Mouse (Mus musculus): ENCODE results near the gene Nox4.

Gene Nox4

DNA sequence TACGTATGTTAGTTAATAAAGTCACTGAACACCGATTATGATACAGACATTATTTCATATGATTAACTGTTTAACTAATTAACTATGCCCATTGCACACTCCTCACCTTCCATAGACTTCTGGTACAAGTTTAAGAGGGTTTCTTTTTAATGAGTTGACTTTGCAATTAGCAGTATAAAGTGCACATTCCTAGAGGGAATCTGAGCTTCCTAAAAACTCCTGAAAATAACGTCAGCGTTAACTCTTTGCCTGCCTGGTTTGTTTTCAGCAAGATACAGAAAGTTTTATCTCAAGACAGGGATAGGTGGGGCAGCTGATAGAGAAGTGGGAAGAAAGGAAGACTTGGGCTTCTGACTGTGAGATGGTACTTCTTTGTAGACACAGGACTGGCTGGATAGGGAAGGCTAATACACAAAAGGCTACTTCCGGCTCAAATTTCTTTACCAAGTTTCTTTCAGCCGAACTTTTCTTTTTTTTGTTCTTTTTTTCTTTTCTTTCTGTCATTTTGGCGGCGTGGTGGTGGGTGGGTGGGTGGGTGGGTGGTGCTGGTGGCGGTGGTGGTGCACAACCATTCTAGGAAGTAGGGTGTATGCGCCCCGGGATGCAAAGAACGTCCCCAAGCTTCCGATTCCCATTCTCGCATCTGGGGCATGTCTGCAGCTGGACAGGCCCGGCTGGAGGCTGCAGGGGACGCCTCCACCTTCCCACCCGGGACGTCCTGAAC lies at the start of gene Nox4:
TSS of gene Nox4 (plus strand) at position 241 of the 724 bp plus-strand sequence.
- DNase-seq = no peak

DNA sequence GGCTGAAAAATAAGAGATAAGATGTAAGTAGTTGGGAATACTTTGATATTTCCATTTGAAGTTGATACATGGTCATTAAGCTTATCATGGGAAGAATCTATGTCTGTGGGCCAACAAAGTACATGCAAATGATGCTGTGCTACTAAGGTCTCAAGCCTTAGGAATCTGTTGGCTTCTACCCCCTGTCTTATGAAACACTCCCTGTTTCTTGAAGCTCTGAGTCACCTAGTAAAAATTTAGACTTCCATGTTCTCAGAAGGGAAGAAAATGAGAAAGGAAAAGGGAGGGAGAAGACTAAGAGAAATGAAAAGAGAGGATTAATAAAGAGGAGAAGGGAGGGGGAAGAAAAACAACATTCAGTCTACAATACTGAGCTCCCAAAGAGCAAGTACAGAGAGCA lies 41.1 kb upstream of the Nox4 start:
- peak; percentile 22 for DNase-seq

DNA sequence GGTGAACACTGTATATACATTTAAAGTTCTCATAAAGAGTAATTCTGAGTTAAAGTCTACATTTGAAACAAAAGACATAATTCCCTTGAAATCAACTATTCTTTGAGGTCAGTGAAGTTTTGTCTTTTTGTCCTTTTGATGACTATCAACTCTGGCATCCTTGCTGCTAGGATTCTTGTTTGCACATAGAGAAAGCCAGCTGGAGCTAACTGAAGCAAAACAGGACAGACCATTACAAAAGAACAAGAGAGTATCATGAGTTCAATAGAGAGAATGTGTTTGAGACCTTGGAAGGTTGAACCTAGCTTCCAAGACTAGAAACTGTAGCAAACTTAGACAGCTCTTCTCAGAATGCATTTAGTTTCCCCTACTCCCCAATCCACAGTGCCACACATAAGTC lies 24.2 kb upstream of the Nox4 start:
- peak; percentile 10 for DNase-seq

DNA sequence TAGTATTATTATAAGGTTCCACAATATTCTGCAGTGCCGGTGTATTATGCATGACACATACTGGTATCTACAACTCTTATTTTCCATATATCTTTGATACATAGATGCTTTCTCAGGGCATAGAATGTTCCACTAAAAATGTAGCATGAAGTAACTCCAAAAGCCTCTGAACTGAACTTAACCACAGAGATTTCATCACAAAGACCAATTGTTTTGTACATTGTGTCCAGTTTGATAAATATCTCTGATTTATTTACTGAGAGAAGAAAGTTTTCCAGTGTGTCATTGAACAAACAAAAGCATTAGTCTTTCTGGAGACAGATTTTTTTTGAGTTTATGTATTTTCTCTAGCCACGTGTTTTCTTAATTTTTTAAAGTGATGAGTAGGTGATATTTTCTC lies 23.1 kb upstream of the Nox4 start:
- no peak for DNase-seq

DNA sequence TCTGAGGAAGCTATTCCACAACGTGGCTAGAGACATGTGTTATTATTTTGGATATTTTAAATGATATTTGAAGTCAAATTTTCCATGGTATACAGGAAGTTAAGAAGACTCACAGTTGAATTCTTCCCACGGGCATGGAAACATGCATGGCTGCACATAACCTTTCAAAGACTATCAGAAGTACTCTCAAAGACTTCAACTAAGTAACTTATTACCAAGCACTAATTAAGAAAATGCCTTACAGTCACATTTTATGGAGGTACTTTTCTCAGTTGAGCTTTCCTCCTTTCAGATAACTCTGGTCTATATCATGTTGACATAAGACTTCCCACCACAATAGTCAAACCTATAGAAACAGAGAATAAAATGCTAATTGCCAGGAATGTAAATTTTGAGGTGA lies 20.3 kb upstream of the Nox4 start:
- DNase-seq = no peak

DNA sequence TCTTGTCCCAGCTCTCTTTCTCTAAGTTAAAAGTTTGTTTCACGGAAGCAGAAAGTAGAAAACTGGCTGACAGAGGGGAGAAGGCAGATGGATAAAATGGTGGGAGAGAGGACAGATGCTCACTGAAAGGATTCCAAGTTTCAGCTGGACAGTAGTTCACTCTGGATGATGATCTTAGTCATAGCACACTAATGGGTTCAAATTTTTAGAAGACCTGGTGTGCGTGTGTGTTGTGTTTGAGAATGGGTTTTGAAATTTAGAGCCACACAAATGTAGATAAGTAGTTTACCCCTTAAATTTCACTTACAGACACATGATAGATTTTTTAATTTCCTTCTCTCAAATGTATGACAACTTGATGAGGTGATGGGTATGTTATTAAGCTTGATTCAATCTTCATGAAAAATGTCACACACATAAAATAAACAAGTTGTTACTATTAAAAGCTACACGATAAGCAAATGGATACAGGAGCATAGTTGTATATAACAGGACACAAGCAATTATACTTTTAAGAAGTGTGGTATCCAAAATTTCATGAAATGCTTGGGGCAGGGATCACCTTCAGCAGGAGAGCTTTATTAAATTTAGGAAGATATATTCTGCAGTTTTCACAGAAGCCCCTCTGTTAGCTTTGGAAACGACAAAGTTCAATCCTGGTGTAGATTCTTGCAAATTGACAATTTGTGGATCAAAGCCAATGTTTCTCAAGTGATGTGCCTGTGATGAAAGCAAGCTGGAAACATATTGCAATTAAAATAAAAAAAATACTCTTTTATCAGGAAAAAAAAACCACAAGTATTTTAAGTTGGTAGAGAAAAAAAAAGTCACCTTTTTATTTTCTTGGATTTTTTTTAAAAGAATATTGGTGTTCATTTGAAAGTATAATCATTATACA lies 18.6 kb upstream of the Nox4 start:
- peak; percentile 41 for DNase-seq

DNA sequence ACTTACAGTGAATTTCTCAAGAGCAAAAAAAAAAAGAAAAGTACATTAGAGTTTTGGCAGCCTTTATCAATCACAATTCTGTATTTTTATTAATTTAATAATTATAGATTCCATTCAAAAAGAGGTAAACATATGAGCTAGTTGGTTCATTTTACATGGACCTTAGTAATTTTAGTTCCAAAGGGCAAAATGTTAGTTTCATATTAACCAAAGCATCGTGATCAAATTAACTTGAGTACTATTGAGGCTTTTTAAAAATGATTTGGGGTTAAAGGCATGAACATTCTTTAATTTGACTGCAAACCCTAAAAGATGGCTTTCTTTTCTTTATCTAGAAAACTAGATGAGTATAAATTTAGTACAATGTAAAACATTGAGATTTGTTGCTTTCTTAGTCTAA lies 16.4 kb upstream of the Nox4 start:
- DNase-seq = no peak

DNA sequence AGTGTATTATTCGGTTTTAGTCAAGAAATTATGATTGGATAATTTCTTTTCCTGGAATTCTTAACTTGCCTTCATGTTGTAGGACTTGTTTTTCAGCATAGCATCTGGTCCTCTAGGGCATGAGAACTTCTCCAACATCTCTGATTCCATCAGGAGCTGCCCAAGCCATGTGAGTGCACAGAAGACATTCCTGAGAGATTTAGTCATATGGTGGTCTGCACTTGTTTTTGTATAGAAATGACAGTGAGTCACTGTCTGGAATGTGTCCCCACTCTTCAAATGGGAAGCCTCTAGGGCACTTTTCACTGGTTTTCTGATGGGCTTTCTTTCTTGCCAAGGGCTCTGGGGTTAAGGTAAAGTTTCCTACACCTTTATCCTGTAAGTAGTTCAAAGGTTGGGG lies 4.8 kb upstream of the Nox4 start:
- DNase-seq = no peak

DNA sequence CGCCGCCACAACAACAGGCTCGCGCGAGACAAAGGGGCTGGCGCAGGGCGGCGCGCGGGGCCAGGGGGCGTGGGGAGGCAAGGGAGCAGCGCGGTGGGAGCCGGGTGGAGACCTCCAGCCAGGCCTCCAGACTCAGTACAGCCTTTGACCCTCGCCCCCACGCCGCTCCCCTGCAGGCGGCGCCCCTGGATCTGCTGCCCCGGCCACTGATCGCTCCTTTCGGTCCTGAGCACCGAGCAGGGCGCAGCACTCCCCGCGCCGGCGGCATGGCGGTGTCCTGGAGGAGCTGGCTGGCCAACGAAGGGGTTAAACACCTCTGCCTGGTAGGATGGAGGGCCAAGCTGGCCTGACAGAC lies 661 bp downstream of the Nox4 start:
- peak; percentile 35 for DNase-seq

DNA sequence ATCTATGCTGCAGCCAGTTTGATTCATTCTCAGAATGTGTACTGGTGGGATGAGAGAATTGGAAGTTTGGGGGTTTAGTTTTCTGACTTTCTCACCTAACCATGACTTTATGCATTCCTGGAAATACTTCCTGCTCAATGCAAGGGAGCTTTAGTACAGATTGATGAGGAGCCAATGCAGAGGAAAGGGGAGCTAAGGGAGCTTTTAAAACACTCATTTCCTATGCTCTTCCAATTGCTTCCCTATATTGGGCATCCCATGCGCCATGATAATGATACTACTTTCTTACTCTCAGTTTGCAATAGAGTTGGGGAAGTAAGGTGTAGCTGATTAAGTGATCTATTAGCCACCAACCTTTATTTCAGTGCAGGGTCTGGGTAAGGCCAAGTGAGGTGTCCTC lies 1.0 kb downstream of the Nox4 start:
- no peak for DNase-seq

DNA sequence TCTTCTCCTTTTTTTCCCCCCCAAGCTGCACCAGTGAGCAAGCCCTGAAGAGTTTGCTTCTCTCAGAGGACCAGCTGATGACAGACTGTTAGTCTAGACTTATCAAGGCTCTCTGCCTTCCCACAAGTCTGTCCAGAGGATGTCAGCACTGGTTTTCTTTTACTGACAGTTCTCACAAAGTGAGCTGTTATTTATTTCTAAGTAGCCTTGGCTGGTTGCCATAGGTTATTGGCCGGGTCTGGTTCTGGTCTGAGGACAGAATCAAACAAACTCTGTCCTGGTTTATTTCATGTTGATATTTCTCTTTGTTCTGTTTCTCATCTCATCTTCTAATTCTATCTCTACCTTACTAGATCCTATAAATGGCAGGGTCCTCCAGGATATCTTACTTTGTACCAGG lies 2.0 kb downstream of the Nox4 start:
- peak; percentile 59 for DNase-seq

DNA sequence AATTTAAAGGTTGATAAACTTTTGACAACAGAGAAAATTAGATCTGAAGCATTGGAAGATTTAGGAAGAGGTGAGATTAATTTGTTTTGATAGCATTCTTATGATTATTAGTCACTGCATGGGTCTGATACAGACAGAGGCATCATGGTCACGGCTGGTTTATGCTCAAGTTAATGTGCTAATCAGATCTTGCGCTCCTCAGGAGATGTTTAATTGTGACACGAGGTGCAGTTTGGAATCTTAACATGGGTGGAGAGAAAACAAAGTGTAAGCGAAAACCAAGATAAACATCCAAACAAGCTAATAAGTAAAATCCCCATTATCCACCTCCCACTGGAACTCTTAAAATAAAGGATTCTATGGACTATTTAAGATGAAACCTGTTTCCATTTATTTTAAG lies 6.2 kb downstream of the Nox4 start:
- no peak for DNase-seq

DNA sequence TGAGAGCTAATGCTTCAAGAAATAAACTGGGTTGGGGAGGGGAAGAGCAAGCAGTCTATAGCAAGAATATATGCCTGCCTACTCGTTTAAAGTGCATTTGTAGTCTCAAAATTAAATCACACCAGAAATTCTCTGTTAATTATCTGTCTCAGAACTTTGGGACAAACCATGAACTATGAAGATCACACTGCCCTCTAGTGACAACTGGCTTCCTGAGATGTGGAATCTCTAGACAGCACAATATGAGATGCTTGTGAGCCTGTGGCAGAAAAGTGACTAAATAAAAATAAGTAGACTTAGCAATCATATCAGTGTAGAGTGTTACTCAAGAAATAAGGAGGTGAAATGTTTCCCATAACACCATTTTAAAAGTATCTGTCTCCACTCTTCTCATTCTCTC lies 31.3 kb downstream of the Nox4 start:
- peak; percentile 72 for DNase-seq

DNA sequence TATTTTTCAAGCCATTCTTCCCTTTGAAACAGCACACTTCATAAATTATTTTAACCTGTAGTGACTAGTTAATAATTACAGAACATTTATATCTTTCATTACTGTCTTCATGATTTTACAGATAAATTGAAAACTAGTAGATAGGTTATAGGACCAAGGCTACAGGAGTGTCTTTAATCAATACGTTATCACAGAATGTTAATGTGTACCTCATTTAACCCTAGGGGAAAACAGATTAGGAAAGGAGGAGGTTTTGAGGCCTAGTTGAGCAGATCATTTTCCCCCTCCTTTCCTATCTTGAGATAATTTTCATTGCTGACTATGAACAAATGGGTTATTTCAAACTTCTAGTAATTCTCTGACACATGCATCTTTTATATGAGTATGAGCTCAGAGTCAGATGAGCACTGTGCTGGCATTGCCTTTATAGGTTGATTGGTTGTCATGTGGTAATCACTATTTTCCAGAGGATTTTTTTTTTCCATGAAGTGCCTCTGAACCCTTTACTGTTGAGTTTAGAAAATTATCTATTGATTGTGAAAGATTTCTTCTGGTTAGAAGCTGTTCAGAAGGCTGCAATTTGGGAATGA lies 57.9 kb downstream of the Nox4 start:
- DNase-seq = no peak

DNA sequence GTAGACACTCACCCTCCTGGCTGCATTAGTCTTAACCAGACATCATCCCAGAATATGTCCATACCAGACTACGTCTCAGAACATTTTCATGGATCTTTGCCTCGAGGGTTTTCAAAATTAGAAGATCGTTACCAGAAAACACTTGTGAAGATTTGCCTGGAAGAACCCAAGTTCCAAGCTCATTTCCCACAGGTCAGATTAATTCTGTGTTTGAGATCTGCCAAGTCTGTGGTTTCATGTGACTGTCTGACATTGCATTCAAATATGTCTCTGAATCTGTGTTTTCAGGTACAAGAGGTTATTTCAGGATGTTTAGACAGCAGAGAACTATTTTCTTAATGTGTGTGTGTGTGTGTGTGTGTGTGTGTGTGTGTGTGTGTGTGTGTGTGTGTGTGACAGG lies 75.7 kb downstream of the Nox4 start:
- no peak for DNase-seq

DNA sequence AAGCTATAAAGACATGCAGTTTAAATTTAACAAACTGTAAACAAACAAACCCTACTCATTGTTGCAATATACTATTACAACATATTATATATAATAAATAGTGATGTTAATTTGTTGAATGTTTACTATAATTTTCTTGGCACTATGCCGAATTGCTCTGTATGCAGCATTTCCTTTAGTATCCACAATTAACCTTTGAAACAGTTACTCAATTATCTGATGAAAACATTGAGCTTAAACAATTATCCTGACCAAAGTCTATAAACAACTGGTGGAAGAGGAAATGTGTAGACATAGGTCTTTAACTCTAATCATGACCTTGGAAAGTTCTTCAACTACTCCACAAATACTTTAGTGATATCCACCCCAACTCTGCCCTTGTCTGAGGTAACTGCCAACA lies 76.2 kb downstream of the Nox4 start:
- DNase-seq = no peak

DNA sequence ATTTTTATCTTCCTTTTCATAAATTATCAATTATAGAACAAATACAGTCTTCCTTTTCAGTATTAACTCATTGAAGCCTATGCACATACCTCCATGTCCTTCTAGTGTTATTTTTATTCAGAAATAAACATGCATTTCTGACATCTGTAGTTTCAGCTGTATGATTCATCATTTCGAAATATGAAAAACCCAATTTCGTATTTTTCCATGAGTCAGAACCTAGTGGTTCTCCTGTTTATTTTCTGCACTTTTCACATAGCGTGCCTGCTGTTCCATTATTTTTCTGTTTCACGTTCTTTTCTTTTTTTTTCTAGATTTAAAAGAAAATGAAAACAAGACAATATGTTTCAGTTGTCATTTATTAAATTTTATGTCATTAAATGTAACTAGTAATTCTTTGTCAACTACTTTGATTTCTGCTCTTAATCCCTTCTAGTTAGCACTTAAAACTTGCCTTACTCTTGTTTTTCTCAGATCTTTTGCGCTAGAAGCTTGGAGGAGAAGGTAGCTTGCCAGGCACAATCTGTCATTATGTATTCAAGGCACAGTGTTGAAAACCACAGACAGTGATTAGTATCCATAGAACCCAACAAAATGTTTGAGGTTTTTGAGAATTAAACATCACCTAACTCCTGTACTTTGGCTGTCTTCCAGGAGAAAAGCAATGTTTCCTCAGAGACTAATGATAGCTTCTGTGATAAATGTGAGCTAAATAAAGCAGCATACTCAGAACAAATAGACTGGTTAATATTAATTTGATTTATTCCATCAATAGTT lies 85.1 kb downstream of the Nox4 start:
- DNase-seq = no peak

DNA sequence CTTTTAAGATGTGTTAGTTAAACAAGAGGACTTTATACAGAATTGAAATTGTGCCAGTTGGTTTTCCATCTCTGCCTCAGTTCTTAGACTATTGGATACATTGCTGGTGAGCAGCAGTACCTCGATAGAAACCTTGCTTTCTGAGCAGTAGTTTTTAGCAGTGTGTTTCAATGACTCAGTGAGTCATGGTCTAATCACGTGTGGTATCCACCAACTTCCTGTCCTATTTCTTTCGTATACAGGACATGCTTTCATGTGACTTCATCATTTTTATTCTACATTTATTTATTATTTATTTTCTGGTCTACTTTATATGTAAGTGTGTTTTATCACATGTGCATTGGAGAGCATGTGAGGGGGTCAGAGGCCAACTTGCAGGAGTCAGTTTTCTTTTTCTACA lies 99.7 kb downstream of the Nox4 start:
- DNase-seq = no peak

DNA sequence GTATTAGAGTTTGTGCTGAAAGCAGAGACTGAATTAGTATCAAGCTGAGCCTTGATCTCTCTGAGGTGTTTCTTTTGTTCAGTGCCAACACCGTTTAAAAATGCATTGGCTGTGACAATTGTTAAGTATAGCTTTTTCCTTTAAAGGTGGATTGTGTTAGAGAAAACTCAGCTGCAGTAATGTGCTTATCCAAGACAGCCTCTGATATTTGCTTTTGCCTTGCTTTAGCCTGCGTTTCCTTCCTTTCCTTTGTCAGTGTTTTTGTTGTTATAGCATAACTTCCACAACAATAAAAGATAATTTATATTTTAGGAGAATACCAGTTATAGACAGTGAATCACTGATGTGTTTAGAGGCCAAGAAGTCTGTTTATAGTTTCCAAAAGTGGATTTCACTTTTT lies 106.9 kb downstream of the Nox4 start:
- DNase-seq = no peak

DNA sequence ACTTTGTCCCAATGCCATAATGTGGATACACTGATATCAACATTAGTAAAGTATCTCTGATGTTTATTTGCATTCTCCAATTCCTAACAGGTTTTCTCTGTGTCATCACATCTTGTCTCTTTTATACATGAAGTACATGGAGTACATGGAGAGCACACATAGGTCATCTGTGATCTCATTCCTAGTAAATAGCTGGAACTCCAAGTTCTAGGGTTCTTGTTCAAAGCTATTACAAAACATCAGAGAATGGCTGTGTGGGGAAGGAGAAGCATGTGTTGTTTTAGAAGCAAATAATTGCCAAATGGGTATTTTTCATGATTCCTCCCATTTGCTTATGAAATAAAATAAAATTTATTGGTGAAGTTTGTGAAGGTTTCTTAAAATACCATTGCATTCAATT lies 121.9 kb downstream of the Nox4 start:
- DNase-seq = no peak

DNA sequence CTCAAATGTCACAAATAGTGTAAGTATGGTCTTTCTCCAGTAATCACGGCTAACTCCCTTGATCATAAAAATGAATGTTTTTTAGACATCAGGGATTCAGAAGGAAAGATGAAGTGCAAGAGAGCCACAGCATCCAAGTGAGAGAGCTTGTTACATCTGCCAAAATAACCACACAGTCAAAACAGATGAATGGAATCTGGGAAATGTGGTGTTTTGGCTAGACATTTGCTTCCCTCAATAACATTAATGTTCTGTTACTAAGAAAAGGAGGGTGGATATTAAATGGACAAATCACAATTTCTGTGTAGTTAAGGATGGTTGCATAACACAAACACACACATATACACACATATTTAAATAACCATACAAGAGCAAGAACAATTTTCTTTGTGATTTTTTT lies 123.2 kb downstream of the Nox4 start:
- peak; percentile 33 for DNase-seq

DNA sequence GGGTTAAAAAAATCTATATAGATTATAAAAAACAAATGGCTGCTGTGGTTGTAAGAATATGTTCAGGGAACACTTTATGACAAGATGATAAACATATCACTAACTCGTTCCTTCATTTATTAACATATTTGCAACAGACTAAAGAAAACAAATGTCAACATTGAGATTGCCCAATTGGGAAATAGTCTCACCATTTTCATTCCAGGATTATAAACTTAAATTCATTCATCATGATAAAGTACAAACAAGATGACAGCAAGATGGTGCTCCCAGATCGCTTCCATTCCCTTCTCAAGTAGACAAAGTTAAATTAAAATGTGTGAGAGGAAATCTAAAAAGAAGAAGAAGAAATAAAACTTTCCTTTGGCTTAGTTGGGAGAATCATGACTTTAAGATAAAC lies 124.9 kb downstream of the Nox4 start:
- DNase-seq = peak; percentile 13

DNA sequence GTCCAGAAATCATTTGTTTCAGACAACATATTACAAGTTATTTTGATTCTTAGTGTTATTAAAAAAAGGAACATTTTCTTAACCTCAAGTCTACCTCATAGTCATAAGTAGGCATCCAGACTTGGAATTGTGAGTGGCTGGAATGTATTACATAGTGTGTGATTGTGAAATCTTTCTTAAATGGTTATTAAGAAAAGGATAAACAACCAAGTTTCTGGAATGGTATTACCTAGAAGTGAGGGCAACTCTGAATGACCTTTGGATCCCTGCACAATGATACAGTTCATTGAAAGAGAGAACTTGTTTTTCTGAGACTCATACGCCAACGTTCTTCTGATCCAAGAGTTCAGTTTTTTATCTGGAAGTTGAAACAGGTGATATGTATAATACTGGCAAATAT lies 125.4 kb downstream of the Nox4 start:
- DNase-seq = peak; percentile 37
